Mouse (Mus musculus) megakaryocyte, adult 5-6 weeks (primary cell): ENCODE results near the gene Akain1. TPM values are rescaled to one million over a fixed set of nuclear protein-coding genes. Genes with fewer than 3 reads are reported as not detected.

ENCODE experiments used
- ATAC-seq: 2 replicates; pipeline ENCODE4 v1.8.0; 2016; ENCODE audit warnings: mild to moderate bottlenecking, inconsistent platforms; ENCODE audit not compliant: poor library complexity, severe bottlenecking
- total RNA-seq, 2 experiments: library from RNA; stranded (forward) in 1 of 2; stranded (reverse) in 1 of 2; fragments of 153-499, 151-499 nt in 1 of 2; fragments of 221-1000, 200-1000 nt in 1 of 2; gene quantifications; 2 replicates each; pipeline versions ENCODE4 v1.2.3 to v1.2.4; 2015 to 2017

The Akain1 gene
- total RNA-seq, 2 experiments from 2014 or later = not detected

DNA sequence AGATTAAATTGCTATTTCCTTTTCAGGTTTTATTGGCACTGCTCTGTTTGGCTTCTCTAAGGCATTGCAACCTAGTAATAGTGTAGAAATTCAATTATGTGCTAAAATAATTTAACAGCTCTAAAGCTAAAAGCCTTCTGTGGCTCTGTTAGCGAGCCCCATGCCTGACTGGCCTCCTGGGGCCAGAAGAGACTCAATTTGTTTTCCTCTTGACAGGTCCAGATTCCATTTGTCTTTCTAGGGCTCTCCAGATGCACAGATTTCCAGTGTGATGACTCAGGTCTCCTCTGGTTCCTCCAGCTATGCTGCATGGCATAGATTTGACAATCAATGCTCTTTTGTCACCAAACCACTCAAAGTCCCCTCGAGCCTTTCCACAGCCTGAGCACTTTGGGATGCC, 38.4 kb downstream of the Akain1 start:
- no peak for ATAC-seq

DNA sequence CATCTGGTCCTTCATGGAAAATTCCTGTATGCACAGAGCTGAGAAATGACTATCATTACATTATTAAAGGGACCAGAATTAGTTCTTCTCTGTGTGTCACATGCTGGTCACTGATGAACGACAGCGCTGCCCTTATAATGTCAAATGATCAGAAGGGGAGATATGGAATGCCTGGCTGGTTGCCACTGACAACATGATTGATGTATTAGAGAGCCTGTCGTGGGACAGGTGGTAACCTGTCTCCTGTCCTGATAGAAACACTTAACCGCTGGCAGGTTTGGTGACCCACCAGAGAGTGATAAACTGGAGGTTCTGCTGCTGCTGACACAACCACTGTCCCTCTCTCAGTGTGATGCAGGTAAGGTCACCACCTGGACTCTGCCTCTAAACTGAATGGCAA, 40.1 kb downstream of the Akain1 start:
- no peak for ATAC-seq

DNA sequence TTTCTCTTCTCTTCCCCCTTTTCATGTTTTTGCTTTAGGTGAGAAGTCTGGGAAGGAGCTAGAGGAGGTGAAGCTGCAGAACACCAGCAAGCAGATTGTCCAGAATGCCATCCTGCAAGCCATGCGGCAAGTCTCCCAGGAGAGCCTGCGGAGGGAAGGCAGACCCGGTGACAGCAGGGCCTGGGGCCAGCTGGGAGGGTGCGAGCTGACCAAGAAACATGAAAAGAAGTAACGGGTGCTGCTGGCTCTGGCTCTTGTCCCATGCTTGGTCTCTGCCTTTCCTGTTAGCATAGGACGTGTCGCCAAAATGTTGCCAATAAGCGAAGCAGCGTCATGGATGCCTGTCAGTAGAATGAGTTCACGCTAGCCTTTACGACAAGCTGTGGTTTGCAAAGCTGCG, 48.0 kb downstream of the Akain1 start:
- no peak for ATAC-seq

DNA sequence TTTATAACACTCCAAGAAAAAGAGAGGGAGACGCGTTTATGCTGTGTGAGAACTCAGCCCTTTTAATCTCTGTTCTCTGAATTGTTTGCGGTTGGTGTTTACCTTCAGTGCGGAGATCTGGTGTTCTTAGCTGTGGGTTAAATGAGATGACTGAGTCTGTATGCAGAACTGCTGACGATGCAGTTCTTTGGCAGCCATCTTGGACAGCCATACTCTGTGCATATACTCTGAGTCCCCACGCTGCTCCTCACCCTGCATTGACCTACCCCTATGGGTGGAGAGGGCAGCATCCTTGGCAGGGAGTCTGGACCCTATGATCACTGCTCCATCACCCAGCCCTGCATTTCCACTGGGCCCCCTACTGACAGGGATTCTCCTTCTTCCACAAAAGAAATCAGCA, 48.8 kb downstream of the Akain1 start:
- no peak for ATAC-seq

DNA sequence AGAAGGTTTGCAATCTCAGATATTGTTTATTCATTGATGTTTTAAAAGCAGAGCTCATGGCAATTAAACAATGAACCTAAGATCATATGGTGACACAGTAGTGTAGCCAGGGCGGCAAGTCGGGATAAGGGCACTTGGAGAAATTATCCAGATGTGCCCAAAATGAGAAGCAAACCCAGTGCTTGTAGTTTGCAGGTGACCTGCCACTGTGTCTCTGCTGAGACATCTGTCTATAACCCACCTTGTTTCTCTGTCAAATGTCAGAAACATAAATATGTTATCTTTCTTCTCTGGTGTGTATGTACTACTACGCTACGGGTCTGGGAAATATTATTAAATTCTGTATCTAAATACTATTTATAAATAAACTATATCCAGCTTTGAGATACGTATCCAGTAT, 49.7 kb downstream of the Akain1 start:
- no peak for ATAC-seq

DNA sequence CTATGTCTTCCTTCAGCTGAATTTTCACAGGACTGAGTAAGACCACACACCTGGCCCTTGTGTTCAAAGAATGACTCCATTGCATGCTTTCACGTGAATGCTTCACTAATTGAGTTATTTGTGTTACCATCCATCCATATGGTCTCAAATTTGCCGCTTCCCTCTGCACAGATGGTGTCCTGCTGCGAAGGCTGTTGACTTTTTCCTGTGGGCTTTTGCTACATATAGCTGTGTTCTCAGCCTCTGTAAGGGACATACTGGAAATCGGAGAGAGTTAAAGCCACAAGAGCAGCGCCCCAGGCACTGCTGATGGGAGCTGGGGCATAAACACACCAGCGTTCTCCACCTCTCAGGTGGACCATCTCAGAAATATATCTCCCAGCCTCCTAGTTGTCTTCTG, 53.2 kb downstream of the Akain1 start:
- no peak for ATAC-seq

DNA sequence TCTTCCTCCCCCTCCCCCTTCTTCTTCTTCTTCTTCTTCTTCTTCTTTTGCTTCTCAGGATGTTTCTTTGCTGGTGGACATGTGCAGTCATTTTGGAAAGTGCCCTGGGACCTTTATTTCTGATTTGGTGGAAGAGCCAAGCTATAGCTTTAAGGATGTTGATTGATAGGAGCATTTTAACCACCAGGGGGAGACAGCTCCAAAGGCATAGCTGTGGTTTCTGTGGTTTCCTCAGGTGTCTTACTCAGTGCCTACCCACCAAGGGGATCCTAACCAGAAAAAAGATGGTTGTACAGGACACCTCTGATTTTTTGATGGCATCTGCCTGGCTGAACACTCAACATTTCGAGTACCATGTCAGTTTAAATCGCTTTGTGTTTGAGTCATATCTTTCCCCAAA, 56.4 kb downstream of the Akain1 start:
- no peak for ATAC-seq

DNA sequence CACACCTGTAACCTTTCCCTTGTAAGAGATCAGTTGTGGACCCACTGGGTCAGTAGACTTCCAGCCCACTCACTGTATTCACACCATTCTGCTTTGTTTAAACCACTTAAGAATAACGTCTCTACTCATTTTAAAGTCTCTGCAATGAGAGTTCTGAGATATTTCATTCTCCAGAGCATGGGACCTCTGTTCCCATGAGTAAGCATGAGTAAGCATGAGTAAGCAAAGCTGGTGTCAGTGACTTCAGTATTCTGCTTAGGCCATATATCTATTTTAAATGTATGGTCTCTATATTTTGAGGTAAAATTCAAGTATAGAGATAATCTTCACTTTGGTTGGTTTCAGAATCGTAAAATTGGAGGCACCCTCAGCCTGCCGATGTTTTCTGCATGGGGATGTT, 57.0 kb downstream of the Akain1 start:
- ATAC-seq = no peak

DNA sequence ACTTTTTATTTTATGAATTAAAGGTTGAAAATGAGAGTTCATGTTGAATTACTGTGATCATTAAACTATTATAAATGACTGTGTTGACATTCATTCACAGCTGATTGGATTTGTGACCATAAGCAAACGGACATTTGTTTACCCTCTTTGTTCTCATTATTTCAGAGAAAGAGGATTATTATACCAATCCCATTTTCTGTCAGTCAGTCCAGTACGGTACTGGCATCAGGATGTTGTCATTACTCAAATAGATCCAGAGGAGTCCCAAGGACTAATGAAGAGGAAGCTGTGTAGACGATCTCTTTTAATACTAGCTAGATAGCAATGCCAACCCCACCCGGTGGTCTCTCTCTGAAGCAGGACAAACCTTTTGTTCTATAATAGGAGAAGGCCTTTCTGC, 58.2 kb downstream of the Akain1 start:
- no peak for ATAC-seq

DNA sequence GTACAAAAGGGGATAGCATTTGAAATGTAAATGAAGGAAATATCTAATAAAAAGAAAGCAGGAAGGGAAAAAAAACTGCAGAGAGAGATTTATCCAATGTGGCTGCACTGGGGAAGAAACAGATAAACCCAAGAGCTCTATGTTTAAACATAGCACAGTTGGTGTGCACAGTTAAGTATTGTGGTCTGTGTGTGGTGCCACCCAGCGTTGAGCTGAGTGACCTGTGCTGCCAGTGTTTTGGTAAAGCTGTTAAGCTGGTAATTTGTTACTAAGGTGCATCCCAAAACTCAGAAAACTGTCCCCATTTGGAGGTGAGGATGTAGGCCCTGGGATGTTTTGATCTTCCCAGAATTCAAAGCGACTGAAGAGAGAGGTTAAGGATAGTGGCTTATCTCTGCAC, 59.8 kb downstream of the Akain1 start:
- no peak for ATAC-seq

DNA sequence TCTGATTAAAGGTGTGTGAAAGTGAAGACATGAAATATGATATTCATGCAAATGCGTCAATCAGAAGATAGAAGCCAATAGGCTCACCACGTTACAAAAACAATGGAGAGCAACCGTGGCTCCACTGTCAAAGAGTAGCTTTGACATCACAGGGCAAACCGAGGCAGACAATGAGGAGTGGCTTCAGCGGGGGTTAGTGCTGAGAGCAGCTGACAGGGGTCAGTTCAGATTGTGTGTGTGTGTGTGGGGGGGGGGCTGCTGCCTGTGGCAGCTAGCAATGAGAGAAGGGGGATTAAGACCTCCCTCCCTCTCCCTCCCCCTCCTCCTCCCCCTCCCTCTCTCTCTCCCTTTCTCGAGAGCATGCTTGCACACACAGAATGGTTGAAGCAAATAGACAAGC, 60.3 kb downstream of the Akain1 start:
- no peak for ATAC-seq

DNA sequence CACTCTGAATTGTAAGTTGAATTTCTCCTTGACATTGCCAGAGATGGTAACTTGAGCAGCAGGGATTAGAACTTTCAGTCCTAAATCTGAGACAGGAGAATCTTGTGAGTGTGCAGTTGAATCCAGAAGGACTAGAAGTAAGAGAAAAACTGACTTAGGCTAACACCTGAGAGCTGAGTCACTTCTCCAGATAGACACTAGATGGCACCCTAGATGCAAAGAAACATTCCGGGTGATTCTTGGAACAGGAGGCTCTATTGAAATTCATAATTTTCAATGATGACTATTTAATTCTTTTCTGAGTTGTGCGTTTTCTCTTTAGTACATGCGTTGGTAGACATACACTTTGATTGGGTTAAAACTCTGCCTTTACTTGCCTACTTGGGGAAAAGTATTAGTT, 66.9 kb downstream of the Akain1 start:
- ATAC-seq = no peak

DNA sequence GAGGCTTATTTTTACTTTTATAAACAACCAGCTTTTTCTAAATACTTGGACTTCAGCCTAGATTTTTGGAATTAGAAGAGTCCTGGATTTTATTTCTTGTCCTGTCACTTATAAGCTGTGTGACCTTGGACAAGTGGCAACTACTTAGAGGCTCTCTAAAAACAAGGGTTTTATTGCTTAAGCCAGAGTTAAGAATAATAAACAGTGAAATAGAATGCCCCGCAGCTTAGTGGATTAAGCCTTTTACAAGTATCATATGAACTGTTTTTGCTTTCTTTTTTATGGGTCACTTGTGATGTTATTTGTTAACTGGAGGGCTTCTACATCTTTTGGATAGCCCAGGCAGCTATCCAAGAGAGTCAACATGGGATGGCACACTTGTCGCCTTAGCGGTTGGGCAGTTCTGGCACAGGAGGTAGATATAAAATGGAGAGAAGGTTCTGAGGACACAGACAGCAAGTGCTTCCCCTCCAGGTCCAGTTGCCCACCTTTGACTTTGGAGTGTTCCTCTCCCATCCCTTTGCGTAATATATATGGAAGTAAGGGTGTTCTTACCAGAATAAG, 77.3 kb downstream of the Akain1 start:
- ATAC-seq = no peak

DNA sequence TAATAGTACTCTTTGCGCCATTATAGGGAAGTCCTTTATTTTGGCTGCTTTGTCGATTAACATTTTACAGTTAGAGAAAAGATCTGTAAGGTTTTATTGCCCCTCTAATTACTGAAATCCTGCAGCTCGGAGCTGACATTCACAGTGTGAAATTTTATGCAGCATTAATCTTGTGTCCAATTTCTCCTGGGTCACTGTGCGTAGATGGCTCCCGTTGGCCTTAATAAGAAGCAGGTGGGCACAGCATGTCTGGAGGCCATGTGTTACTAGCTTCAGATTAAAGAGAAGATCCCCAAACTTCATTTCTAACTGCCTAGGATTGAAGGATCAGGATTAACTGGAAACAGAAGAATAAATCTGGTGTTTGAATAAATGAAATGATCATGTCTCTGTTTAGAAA, 92.3 kb downstream of the Akain1 start:
- ATAC-seq = no peak

Other genes starting within 250 kb of the Akain1 start
- 14.7 and 15.6 TPM in 2 replicates for gene Zbtb14, start 56.3 kb upstream of the Akain1 start, total RNA-seq (2015)
- gene Zbtb14, start 56.3 kb upstream of the Akain1 start, total RNA-seq (2017) = 16.1 and 16.3 TPM in 2 replicates